Mouse (Mus musculus): ENCODE measurements around the gene Coro1a.

The Coro1a gene

GRCm38 (mm10) chr7:126681221-126681620 lies 26.4 kb downstream of the Coro1a start:
- DNase-seq (ENCODE audit: low spot score), result no peak

DNA sequence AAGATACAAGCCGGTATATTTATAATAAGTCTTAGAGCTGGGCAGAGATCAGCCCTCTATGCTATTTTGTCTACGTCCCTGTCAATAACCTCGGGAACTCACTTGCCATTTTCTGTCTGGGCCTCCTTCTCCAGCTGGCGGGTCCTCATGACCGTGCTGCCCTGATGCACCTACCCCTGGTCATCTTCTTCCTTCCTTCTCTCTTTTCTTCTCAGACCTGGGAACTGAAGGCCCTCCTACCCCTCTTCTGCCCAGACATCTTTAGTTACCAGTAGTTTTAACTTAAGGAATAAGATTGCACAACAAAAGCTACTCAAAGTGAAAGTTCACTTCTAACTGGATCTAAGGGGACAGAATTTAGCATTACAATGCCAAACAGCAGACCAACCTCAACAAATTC lies 27.9 kb downstream of the Coro1a start:
- no peak for DNase-seq (ENCODE audit: low spot score)

GRCm38 (mm10) chr7:126678545-126679341 lies 28.8 kb downstream of the Coro1a start:
- no peak for DNase-seq (ENCODE audit: low spot score)

GRCm38 (mm10) chr7:126676631-126677220 lies 30.9 kb downstream of the Coro1a start:
- DNase-seq (ENCODE audit: low spot score), result no peak

GRCm38 (mm10) chr7:126676207-126676606 lies 31.4 kb downstream of the Coro1a start, which contains the start of gene Sult1a1:
Sult1a1 (minus strand) TSS chr7:126676432.
- DNase-seq (ENCODE audit: low spot score), result no peak

DNA sequence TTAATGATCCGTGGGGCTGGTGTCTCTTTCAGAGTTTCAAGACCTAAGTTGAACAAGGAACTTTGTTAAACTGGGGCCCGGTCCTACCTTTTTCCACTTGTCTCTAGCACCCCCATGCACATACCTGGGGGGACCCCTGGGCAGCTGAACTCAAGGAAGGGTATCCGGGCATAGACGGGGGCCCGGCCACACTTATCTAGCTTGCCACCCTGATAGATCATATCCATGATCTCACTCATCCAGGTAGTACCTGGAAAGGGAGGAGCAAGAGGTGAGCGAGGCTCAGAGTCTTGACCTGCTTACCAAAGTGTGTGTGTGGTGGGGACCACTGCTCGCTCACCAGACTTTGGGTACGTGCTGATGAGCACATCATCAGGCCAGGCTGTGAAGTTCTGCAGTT lies 32.5 kb downstream of the Coro1a start:
- DNase-seq (ENCODE audit: low spot score), result no peak

DNA sequence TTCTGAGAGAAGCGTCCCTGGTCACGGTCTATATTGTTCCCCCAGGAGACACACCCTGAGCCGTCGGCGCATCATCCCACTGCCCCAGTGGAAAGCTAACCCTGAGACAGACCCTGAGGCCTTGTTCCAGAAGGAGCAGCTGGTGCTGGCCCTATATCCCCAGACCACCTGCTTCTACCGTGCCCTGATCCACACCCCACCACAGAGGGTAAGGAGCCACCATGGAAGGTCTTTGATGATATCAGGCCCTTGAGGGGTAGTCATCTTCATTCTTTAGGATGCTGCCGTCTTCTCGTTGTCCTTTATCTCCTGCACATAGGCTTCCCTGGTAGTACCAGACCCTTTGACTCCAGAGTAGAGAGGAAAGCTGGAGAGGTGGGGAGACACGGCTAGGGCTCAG lies 35.5 kb downstream of the Coro1a start:
- no peak for DNase-seq (ENCODE audit: low spot score)

GRCm38 (mm10) chr7:126670152-126670551 lies 37.4 kb downstream of the Coro1a start:
- DNase-seq (ENCODE audit: low spot score), result no peak

- no peak for DNase-seq (ENCODE audit: low spot score)
Measured at GRCm38 (mm10) chr7:126668452-126668851, 39.1 kb downstream of the Coro1a start.

DNA sequence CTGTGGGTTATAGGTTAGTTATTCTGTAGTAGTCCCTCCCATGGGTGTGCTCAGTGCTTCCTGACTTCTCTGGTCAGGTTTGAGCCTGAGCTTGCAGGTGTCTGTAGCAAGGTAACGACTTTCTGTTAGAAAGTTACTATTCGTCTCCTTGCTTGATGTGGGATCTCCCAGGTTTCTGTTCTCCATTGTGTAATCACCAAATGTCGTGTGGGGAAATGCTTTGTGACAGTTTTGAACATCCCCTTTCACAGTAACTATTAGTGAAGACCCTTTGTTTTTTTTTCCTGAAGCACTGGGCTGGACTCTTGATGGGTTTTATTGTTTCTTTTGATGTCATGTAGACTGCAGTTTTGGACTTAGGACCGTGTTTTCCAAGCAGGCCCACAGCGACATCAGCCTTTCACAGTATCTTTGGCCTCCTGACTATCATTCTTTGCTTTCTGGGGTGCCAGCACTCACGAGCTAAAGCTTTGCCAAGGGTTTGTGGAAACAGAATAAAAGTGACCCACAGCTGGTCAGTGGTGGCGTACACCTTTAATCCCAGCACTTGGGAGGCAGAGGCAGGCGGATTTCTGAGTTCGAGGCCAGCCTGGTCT lies 40.0 kb downstream of the Coro1a start:
- DNase-seq (ENCODE audit: low spot score), result no peak

GRCm38 (mm10) chr7:126665269-126665668 lies 42.3 kb downstream of the Coro1a start:
- DNase-seq (ENCODE audit: low spot score), result no peak

DNA sequence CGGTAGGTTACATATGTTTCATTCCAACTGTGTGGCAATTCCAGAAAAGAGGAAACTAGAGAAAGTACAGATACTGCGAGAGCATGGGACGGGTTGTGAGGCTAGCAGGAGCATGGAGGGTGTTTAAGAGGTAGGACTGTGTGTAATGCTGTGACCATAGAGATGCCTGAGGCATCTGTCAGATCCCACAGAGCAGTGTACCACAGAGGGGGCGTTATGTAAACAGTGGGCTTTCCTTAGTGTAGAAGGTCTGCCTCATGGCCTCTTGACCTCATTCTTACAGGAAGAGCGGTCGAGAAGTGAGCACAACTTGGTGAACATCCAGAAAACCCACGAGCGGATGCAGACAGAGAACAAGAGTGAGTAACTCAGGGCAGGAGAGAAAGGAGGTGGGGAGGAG lies 43.9 kb downstream of the Coro1a start:
- no peak for DNase-seq (ENCODE audit: low spot score)

DNA sequence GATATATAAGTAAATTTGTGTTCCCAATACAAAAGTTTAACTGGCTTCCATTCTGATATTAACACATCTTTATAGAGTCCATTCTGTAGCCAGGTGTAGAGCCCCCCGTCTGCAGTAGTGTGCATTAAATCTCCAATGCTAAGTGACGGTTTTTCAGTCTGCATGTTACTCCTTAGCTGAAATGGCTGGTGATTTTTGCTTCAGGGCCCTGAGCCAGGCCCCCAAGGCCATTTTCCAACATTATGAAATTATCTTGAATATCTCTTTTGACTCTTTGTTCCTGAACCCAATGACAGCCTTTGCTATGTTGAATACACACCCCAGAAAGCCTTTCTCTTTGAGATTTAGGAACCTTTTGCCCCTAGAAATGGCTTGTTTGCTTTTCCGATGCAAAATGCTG lies 47.8 kb downstream of the Coro1a start:
- DNase-seq (ENCODE audit: low spot score), result no peak

DNA sequence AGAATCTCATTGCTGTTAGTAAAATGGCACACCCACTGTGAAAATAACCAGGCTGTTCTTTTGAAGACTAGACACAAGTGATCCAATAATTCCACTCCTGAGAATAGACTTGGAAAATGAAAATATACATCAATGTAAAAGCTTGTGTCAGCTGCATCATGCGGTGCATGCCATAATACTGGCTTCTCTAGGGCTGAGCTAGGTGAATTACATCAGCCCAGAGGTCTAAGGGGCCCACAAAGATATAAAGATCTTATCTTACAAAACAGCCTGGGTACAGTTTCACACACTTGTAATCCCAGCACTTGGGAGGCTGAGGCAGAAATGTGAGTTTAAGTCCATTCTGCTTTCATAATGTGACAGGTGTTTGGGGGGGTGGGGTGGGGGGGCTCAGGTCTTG lies 50.1 kb downstream of the Coro1a start:
- no peak for DNase-seq (ENCODE audit: low spot score)

GRCm38 (mm10) chr7:126655695-126656094 lies 51.9 kb downstream of the Coro1a start:
- DNase-seq (ENCODE audit: low spot score), result no peak

DNA sequence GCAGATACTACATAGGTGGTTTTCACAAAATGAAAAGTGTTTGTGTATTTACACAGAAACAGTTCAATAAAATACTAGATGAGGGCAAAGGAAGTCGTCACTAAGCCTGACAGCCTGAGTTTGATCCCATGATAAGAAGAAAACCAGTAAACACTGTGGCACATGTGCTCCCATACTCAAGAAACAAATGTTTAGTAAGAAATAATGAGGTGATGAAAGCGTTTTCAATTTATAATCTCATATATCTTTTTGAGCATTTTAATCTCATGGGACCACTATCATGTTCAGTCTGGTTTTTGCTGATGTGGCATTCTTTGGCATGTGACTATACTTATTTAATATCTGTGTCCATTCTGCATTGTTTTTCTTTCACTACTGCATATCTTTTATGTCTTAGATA lies 53.6 kb downstream of the Coro1a start:
- no peak for DNase-seq (ENCODE audit: low spot score)

GRCm38 (mm10) chr7:126650852-126651251 lies 56.7 kb downstream of the Coro1a start:
- DNase-seq (ENCODE audit: low spot score), result no peak
